Mouse (Mus musculus) forebrain, embryonic 16.5 days (tissue): Measurements from ENCODE around the gene 1700123O20Rik. TPM values are rescaled to one million over a fixed set of nuclear protein-coding genes. Genes with fewer than 3 reads are reported as not detected.

Source experiments
- ATAC-seq: fragments of 200-750 bp; cut with Nextera tagmentation; 2 replicates; pipeline ENCODE4 v1.8.0; 2017; ENCODE audit warnings: mild to moderate bottlenecking, moderate library complexity
- H3K27ac ChIP-seq: fragments of 300-500 bp; sonication (generic); 2 replicates; pipeline ENCODE4 v1.5.1; 2014; ENCODE audit warnings: low read length, control low read depth
- H3K27me3 ChIP-seq: fragments of 300-500 bp; sonication (generic); replicated peaks from 2 replicates; pipeline ENCODE4 v1.6.1; 2014; ENCODE audit warnings: low read length; ENCODE audit not compliant: control insufficient read depth, insufficient read depth
- H3K36me3 ChIP-seq: fragments of 300-500 bp; sonication (generic); 2 replicates; pipeline ENCODE4 v1.6.1; 2014; ENCODE audit not compliant: control insufficient read depth, insufficient read depth
- H3K4me1 ChIP-seq: fragments of 300-500 bp; sonication (generic); replicated peaks from 2 replicates; pipeline ENCODE4 v1.6.1; 2014; ENCODE audit warnings: low read length; ENCODE audit not compliant: control insufficient read depth, insufficient read depth
- H3K4me2 ChIP-seq: fragments of 300-500 bp; sonication (generic); 2 replicates; pipeline ENCODE4 v1.6.1; 2014; ENCODE audit warnings: mild to moderate bottlenecking, low read length, control low read depth
- H3K4me3 ChIP-seq: fragments of 300-500 bp; sonication (generic); replicated peaks from 2 replicates; pipeline ENCODE4 v1.5.1; 2014; ENCODE audit warnings: mild to moderate bottlenecking, low read length, control low read depth
- H3K9ac ChIP-seq: fragments of 300-500 bp; sonication (generic); replicated peaks from 2 replicates; pipeline ENCODE4 v1.6.1; 2014; ENCODE audit warnings: low read depth, low read length, control low read depth
- H3K9me3 ChIP-seq: fragments of 300-500 bp; sonication (generic); 2 replicates; pipeline ENCODE4 v1.6.1; 2016; ENCODE audit warnings: low read length; ENCODE audit not compliant: control insufficient read depth
- WGBS: fragments of 180-500 bp; shearing (Covaris S2); extraction: QIAGEN DNeasy Blood & Tissue Kit; methylation state at CpG from one replicate; pipeline ENCODE4 v1.1.7; 2014; 5-methylcytosine and 5-hydroxymethylcytosine counted together
- polyA plus RNA-seq: library from polyadenylated mRNA; unstranded; fragments of >200 nt; fragmentation: Nextera tagmentation; extraction: Ambion mirVana; gene quantifications from 2 replicates; pipeline ENCODE4 v1.2.1, GENCODE M21; 2015

Gene 1700123O20Rik
- polyA plus RNA-seq, 1 experiment from 2014 or later, result 72.8 TPM

DNA sequence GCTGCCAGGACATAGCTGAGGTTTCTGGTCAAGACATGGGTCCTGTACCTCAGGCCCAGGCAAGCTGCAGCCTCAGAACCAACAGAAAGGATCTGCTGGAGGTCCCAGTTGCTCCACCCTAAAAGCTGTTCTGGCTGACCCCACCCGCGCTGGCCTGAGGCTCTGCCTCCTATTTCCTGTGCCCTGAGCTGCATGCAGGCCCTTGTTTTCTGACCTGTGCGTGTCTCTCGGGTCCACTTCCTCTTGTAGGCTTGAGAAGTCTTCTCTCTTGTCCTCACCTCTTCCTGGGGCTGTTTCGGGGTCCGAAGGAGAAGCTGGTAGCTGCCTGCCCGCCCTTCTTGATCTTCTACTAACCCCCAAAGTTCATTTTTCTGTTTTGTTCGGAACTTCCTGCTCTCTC lies 26.8 kb downstream of the 1700123O20Rik start:
- Histone ChIP-seq H3K27me3 (no peaks in the 10 kb centered on the region), H3K4me3 (no peak overlapping the region), H3K27ac (no peak overlapping the region), H3K36me3 (no peaks in the 10 kb centered on the region), H3K4me1 (peaks cover 7% of the 10 kb centered on the region), H3K9ac (no peak overlapping the region), H3K4me2 (no peak overlapping the region), H3K9me3 (no peaks in the 10 kb centered on the region)
- ATAC-seq, result no peak
- WGBS, result 78% methylated on average over 8 of the region's 8 CpGs

DNA sequence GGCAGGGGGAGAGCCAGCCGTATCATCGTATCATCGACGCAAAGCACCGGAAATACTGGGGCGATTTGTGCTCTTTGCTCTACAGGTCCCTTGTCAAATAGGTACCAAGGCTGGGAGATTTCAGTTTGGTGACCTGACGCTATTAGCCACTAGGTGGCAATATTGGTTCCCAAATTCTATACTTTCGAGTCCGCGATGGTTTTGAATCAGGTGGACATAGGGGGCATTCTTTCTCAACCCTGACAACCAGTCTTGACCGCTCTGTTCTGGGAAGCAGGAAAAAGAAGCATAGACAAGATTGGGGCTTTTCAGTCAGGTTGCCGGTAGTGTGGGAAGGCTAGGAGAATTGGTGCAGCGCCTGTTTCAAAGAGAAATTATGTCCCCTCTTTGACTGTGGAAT lies 28.1 kb downstream of the 1700123O20Rik start:
- H3K36me3 ChIP-seq, result no peaks in the 10 kb centered on the region
- no peak overlapping the region for H3K27ac ChIP-seq
- WGBS, result under 1% methylated on average over 13 of the region's 13 CpGs
- H3K4me3 ChIP-seq, result peak overlapping the region; percentile 38
- peak overlapping the region; percentile 58 for H3K4me2 ChIP-seq
- H3K27me3 ChIP-seq, result no peaks in the 10 kb centered on the region
- peak; percentile 48 for ATAC-seq
- H3K4me1 ChIP-seq, result peaks cover 7% of the 10 kb centered on the region
- H3K9ac ChIP-seq, result peak overlapping the region; percentile 20
- no peaks in the 10 kb centered on the region for H3K9me3 ChIP-seq

DNA sequence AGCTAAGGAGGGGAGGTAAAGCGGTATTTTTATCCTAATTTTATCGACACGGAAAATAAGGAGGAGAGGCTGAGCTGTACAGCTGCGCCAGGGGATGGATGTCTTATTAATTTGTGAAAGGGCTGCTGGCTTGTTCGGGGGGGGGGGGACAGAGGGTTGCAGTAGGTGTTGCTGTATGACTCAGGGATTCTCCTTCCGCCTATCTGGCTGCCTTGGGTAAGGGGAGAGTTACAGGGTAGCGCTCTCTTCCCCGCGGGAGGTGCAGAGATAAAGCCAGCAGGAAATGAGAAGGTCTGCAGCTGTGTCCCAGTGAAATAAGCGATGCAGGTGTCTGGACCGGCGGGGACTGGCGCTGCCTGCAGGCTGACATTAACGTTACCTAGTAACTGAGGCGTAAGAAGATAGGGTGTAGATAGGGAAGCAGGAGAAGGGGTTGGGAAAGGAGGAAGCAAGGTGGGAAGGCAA lies 28.6 kb downstream of the 1700123O20Rik start:
- Histone ChIP-seq H3K27ac (no peak overlapping the region), H3K4me3 (peak overlapping the region; percentile 38), H3K9me3 (no peaks in the 10 kb centered on the region), H3K27me3 (no peaks in the 10 kb centered on the region), H3K36me3 (no peaks in the 10 kb centered on the region), H3K4me2 (peak overlapping the region; percentile 58), H3K4me1 (peaks cover 7% of the 10 kb centered on the region), H3K9ac (peak overlapping the region; percentile 20)
- 2% methylated on average over 15 of the region's 15 CpGs for WGBS
- ATAC-seq, result peak; percentile 50

DNA sequence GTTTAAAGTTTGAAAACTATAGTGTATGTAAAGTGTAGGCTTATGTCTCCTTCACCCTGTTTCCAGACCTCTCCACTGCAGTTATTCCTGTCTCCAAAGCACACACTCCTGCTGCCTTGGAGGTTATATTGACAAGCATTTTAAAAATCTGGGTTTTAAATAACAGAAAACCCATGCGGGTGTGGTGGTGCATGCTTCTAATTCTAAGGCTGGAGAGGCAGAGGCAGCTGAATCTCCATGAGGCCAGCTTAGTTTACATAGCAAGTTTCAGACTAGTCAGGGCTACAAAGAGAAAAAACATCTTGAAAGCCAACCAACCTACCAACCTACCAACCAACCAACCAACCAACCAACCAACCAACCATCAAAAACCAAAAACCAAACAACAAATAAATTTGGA lies 29.4 kb downstream of the 1700123O20Rik start:
- Histone ChIP-seq H3K36me3 (no peaks in the 10 kb centered on the region), H3K9me3 (no peaks in the 10 kb centered on the region), H3K4me3 (no peak overlapping the region), H3K27me3 (no peaks in the 10 kb centered on the region), H3K9ac (no peak overlapping the region), H3K4me2 (no peak overlapping the region; the same call in 1 of the 2 replicates), H3K4me1 (peaks cover 7% of the 10 kb centered on the region), H3K27ac (no peak overlapping the region)
- ATAC-seq, result no peak
- WGBS, result 83% methylated on average over 1 of the region's 1 CpGs

DNA sequence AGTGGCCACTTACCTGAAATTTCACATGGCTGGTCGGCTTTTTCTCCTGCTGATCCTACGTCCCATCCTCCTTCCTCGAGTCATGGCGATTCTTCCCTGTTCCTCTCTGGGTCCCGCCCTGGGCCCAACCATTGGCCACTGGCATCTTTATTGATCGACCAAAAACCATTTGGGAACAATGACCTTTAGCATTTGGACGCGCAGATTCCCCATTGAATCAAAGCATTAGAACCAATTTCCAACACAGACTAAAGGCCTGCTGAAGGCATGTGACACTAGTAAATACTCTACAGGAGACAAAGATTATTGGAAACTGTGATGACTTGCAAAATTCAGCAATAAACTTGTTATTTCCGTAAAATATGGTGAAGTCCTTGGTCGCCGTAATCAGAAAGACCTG lies 34.0 kb downstream of the 1700123O20Rik start:
- Histone ChIP-seq H3K4me2 (no peak overlapping the region), H3K36me3 (no peaks in the 10 kb centered on the region), H3K9ac (no peak overlapping the region), H3K4me3 (no peak overlapping the region), H3K27me3 (no peaks in the 10 kb centered on the region), H3K27ac (no peak overlapping the region), H3K4me1 (no peaks in the 10 kb centered on the region; the same call in 1 of the 2 replicates), H3K9me3 (no peaks in the 10 kb centered on the region)
- WGBS, result 94% methylated on average over 11 of the region's 11 CpGs
- no peak for ATAC-seq

DNA sequence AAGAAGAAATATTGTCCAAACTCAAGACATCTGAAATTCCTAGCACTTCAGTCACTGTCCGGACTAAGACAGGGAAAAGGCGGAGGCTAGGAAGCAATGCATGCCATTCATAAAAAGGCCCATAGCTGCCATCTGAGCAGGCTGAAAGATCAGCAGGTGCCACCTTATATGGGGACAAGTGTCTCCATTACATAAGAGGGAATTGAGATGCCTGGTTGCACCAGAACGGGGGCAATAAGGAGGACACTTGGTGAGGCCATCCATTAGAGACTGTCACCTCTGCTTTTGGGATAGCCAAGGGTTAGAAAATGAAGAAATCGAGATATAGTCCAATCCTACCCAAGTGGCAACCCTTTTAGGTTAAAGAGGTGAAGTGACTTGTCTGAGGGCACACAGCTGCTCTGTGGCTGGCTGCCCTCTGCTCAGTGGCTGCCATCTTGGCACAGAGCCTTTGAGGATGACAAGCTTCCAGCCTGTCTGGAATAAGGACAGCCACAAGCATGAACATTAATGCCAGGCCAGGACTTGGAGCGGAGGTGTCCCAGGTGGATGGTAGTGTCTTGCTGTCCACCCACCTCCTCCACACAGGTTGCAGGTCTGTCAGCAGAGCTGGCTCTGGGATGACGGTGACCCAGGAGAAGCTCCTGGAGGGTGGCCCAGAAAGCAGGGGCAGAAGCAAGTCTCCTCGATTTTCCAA lies 34.8 kb downstream of the 1700123O20Rik start:
- H3K4me3 ChIP-seq, result no peak overlapping the region
- 88% methylated on average over 7 of the region's 7 CpGs for WGBS
- H3K4me1 ChIP-seq, result no peaks in the 10 kb centered on the region
- no peaks in the 10 kb centered on the region for H3K27me3 ChIP-seq
- H3K27ac ChIP-seq, result no peak overlapping the region
- no peak overlapping the region for H3K9ac ChIP-seq
- no peak overlapping the region for H3K4me2 ChIP-seq
- H3K9me3 ChIP-seq, result no peaks in the 10 kb centered on the region
- no peak for ATAC-seq
- H3K36me3 ChIP-seq, result no peaks in the 10 kb centered on the region

DNA sequence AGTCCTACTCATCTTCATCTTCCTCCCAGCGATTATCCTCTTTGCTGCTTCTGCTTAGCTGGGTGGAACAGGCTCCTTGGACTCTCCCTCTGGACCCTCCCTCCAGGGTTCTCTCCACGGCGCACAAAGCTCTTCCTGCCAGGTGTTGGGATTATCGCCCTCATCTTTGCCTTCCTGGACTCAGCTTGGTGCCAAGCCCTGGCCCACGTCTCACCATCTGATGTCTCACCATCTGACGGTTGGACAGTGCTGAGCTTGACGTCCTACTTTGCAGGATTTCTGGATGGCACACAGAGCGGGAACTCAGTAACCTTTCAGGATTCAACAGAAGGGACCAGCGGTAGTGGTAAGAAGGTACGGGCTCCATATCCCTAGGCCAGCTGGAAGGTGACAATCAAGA lies 35.7 kb downstream of the 1700123O20Rik start:
- Histone ChIP-seq H3K9me3 (no peaks in the 10 kb centered on the region), H3K9ac (no peak overlapping the region), H3K27ac (no peak overlapping the region), H3K27me3 (no peaks in the 10 kb centered on the region), H3K4me2 (no peak overlapping the region), H3K36me3 (no peaks in the 10 kb centered on the region), H3K4me3 (no peak overlapping the region), H3K4me1 (no peaks in the 10 kb centered on the region)
- ATAC-seq, result no peak
- 75% methylated on average over 10 of the region's 10 CpGs for WGBS

DNA sequence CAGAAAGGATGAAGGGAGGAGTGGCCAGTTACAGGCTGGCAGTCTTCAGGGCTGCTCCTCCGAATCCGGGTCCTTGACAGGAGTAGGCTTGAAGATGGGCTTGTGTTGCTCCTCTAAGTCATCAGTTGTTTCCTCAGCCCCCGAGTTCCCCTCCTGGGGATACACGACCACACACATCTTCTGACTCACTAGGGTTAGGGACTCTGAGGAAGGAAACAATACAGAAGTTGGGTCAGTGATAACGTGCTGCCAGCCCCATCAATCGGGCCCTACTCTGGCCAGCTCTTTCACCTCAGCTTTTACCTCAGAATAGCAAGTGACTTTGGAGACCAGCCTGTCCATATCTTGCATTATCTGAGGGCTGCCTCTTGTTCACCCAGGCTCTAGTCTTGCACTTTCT lies 38.0 kb downstream of the 1700123O20Rik start:
- H3K36me3 ChIP-seq, result no peaks in the 10 kb centered on the region
- H3K27me3 ChIP-seq, result no peaks in the 10 kb centered on the region
- 77% methylated on average over 6 of the region's 6 CpGs for WGBS
- H3K27ac ChIP-seq, result no peak overlapping the region
- H3K9me3 ChIP-seq, result no peaks in the 10 kb centered on the region
- H3K4me2 ChIP-seq, result no peak overlapping the region
- H3K4me3 ChIP-seq, result no peak overlapping the region
- no peak overlapping the region for H3K9ac ChIP-seq
- peaks cover 1% of the 10 kb centered on the region for H3K4me1 ChIP-seq
- no peak for ATAC-seq

DNA sequence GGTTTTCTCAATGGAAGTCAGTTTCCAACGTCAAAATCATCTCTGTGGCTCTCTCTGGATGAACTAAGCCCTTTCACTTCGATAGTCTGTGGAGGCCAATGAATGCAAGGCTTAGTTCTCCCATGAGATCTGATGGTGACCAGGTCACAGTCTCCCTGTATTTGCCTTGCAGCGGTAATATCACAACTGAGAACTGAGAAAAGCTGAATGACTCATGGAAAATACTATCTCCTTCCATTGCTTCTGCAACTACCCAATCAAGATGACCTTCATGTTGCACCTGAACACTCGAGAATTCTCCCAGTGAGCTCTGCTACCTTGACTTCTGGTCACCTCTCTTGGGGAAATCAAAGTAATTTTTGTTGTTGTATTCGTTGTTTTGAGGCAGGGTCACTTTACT lies 41.5 kb downstream of the 1700123O20Rik start:
- no peaks in the 10 kb centered on the region for H3K36me3 ChIP-seq
- no peaks in the 10 kb centered on the region for H3K9me3 ChIP-seq
- H3K4me3 ChIP-seq, result no peak overlapping the region
- H3K9ac ChIP-seq, result no peak overlapping the region
- ATAC-seq, result no peak
- WGBS, result 82% methylated on average over 5 of the region's 5 CpGs
- H3K4me1 ChIP-seq, result peaks cover 9% of the 10 kb centered on the region
- no peak overlapping the region for H3K27ac ChIP-seq
- no peaks in the 10 kb centered on the region for H3K27me3 ChIP-seq
- no peak overlapping the region for H3K4me2 ChIP-seq
